Mouse (Mus musculus): ENCODE data around the gene Cyp11a1.

Cyp11a1 gene

DNA sequence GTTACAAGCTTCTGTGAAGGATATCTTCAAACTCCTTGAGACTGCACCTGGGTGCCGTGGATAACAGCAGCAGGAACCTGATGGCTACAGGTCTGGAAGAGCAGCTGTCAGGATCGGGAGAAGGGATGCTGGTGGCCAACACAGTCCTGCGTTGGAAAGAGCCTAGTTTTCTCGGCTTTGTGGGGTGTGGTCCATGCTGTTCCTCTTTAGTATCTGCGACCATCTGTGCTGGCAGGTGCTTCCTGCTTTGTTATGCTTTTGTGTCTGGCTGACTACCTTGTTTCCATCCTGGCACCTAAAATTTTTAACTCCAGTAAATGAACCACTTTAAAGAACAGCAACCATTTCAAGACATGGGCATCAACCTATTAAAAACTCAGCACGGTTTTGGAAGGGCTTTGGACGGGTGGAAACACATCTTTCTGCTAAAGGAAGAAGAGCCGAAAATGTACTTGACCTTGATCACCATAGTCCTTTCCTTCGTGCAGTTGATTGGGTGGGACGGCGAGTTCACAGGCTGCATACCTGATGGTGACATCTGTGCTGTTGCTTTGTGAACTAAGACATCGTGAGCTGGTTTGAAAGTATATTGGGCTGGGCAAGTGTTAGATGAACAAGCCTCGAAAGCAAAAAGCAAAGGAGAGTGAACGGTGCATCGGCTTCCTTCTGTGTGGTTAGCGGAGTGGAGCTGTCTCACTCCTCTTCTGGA, at the start of gene Cyp11a1:
TSS of gene Cyp11a1 (plus strand) at position 659 of the 709 bp plus-strand sequence.
- no peak for DNase-seq (ENCODE audit: low read depth, low spot score)

DNA sequence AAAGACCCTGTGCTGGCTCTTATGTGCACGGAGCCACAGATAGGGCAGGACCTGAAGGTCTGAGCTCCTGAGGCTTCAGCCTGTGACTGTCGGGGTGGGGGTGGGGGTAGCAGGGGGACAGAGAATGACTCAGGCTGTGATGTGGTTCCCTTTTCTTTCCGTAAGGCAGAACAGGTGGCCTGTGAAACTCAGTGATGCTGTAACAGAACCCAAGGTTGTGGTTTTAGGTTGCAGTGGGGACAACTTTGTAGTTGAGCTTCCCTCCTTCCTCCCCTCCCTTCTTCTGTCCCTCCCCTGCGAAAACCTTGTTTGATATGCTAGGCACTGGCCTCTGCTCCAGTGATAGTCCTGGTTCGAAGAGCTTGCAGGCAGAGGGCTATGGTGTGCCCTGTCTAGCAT, 49.4 kb upstream of the Cyp11a1 start:
- DNase-seq (ENCODE audit: low read depth, low spot score): no peak

DNA sequence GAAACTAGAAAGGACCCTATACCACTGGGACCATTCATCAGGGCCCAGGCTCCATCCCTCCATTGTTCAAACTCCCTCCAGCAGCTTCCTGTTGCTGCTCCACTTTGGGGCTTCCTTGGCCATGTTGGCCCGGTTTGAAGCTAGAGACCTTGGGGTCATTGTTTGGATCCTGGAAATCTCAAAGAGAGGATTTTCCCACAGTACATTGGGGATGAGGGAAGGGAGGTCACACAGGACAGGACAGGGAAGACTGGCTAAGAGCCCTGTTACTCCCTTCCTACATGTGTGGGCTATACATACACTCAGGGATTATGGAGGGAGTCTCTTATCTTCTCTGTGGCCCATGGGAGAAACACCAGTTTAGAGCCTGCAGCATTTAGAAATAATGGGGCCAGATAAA, 47.6 kb upstream of the Cyp11a1 start:
- DNase-seq (ENCODE audit: low read depth, low spot score): no peak

DNA sequence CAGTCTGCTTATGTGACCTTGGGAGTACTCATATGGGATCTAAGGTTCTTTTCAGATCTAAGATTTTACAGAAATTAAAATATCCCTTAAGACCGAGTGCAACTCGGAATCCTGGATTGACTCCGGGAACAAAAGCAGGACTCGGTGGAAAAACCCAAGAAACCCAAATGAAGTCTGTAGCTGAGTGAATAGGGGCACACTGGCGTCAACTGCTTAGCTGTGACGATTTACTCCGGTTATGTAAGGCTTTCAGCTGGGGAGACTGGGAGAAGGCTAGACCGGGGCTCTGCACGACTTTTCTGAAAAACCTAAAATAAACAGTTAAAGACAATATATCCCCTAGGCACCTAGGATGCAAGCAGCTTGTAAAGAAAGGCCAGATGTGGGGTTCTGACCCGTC, 46.8 kb upstream of the Cyp11a1 start:
- DNase-seq (ENCODE audit: low read depth, low spot score): no peak

DNA sequence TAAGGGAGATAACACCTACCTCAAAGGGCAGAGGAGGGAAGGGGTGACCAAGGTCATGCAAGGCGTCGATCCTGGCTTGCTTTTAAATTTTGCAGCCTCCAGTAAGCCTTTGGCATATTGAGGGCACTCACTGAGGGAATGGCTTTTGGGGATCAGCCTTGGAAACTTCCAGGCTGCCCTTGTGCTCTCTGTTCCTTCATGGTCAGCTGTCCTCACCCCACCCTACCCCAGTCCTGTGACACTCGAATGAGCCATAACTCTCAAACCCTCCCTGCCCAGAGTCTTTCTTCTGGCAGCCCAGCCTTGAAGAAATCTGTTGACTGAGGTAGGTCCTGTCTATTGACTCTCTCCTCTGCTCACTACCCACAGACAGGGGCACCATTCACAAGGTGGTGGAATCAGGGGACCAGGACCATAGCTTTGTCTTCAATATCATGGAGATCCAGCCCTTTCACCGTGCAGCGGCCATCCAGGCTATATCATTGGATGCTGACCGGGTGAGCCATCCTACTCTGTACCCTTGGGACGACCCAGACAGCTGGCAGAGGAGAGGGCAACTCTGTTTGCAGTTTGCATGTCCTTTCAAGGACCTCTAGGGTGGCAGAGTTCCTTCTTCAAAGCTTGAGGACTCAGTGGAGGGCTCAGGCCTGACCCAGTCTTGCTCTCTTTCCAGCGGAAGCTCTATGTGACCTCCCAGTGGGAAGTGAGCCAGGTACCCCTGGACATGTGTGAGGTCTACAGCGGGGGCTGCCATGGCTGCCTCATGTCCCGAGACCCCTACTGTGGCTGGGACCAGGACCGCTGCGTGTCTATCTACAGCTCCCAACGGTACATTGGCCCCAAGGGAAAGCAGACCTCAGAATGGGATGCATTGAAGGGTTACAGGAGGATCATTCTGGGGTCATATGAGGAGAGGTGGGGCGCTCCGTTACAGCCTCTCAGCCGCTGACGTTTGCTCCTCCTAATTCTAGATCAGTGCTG, 46.0 kb upstream of the Cyp11a1 start:
- no peak for DNase-seq (ENCODE audit: low read depth, low spot score)

DNA sequence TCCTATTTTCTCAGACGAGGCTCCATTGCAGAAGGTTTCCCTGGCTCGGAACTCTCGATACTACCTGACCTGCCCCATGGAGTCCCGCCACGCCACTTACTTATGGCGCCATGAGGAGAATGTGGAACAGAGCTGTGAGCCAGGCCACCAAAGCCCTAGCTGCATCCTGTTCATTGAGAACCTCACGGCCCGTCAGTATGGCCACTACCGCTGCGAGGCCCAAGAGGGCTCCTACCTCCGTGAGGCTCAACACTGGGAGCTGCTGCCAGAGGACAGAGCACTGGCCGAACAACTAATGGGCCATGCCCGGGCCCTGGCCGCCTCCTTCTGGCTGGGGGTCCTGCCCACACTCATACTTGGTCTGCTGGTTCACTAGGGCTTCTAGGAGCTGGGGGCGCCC, 45.0 kb upstream of the Cyp11a1 start:
- no peak for DNase-seq (ENCODE audit: low read depth, low spot score)

DNA sequence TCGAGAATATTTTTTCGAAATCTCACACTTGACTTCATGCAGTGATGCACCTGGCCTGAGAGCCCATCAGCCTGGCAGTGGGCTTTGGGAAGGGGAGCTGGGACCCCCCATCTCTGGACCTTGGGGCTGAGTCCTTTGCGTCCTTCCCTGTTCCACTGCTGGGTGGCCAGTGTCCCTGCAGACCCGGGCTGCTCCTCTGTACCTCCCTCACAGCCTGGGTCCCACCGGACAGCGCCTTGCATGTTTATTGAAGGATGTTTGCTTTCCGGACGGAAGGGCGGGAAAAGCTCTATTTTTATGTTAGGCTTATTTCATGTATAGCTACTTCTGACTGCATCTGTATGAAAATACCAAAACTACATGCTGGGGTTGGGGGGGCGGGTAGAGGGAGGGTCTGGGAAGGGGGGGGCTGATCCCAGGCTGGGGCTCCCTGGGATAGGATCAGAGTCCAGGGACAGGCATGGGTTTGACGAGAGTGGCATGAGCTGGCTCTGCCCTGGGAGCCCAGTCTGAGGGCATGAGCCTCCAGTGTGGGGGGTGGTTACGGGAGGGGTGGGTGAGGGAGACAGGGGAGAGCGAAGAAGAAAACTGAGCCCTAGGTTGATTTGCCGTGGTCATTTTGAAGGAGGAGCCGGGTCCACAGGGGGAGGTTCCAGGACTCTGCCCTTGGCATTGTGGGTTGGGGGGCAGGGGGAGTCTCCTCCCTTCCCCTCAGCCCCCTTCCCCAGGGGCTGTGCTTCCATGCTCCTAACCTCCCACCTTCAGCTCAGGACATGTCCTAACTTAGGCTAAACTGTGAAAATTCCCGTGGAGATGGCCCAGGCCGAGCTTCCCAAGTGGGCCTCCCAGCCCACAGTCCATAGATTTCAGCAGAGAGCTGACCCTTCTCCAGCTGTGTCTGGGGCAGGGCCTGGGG, 44.1 kb upstream of the Cyp11a1 start:
- no peak for DNase-seq (ENCODE audit: low read depth, low spot score)

DNA sequence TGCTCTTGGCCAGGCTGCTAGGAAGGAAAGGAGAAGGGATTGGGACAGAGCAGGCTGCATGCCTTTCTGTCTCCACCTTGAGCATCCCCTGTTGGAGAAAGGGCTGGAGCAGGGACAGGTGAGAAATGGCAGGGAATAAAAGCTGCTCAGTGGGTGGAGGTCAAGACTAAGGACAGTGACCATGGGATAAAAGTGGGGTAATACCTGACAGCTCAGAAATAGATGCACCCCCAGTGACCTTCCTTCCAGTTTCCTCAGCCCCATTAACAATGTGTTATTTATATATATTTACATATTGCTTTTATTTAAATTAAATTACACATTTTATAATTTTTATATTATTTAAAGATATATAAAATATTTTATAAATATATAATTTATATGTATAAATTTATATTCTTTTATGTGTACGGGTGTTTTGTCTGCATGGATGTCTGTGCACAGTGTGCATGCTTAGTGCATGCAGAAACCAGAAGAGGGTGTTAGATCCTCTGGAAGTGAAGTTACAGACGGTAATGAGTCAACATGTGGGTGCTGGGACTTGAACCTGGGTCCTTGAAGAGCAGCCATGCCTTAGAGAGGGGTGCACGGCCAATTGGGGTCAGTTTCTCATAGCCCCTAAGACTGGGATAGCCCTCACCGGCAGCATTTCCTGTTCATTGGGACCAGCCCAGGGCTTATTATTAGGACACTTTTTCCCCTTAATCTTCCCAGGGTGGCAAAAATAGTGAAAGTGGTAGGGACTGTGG, 42.8 kb upstream of the Cyp11a1 start:
- DNase-seq (ENCODE audit: low read depth, low spot score): no peak

DNA sequence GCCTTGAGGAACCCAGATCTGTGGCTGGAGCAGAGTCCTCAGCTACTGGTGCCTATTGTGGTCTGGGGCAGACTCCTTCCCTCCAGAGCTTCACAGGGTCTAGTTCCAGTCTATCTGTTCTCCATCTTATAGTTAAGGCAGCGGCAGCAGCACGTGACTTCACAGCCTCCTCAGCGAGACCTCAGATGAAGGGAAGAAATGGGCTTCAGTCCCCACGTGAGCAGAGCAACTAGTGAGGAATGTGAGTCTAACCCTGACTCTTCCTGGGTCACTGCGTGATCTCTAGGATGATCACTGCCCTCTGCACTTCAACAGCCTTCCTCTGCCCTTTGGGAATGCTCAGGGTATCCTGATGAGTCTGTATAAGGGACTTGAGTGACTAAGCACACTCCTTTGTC, 42.2 kb upstream of the Cyp11a1 start:
- no peak for DNase-seq (ENCODE audit: low read depth, low spot score)

DNA sequence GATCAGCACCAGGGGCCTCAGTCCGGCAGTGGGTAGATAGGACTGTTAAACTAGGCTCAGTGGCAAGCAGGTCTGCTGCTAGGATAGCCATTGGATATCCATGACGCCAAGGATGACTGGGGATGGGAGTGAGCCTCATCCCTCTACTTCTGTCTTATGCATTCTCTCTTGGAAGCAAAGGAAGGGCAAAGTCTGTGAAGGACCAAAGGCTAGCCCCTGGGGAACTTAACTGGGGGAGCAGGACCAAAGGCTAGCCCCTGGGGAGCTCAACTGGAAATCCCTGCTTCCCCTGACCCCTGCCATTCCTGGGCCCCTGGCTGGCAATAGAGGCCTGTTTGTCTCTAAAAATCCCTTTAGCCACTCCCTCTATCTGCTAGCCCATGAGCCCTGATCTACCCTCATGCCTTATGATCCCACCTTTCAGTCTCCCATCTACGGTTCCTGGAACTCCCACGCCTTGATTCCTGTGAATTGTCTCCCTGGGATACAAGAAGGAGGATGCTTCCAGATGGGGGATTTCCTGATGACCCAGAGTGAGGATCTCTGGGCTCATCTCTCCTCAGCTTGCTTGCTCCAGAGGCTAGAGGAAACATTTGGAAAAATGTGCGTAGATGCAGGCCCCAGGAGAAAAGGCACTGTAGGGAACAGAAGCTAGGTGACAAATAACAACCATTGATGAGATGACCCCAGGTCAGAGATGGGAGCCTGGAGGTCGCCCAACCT, 41.5 kb upstream of the Cyp11a1 start:
- DNase-seq (ENCODE audit: low read depth, low spot score): no peak

DNA sequence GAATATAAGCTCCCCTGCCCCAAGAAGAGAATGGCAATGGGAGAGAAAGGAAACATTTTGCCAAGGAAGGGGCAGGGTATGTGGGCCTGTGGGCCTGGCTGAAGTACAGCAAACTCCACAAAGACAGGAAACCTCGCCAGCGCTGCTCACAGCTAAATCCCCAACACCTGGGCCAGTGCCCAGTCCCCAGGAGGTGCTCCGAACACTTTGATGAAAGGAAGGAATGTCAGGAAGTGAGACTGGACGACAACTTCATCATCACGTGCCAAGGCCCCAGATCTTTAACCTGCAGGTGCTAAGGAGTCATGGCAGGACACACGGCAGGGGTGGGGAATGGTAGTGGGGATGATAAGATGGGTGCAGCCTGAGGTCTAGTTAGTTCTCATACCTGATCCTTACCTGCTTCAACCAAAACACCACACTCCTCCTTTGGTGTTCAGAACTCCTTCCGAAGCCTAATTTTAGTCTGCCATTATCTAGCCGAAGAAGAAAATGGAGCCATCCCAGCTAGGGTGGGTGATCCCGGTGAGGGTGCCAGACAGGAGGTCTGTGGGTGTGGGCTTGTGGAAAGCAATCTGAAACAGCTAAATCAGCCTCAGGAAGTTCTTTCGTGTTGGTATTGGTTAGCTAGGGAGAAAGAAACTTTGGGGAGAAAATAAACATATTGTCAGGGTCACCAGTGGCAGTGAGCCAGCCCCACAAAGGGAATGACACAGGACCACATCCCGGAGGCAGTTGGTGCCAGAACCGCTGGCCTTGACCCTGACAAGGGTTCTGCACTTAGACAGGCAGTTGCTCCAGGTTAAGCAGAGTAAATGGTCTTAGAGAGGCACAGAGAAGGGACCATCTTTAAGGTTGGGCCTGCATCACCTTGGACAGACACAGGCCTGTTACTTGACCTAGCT, 40.7 kb upstream of the Cyp11a1 start:
- no peak for DNase-seq (ENCODE audit: low read depth, low spot score)

DNA sequence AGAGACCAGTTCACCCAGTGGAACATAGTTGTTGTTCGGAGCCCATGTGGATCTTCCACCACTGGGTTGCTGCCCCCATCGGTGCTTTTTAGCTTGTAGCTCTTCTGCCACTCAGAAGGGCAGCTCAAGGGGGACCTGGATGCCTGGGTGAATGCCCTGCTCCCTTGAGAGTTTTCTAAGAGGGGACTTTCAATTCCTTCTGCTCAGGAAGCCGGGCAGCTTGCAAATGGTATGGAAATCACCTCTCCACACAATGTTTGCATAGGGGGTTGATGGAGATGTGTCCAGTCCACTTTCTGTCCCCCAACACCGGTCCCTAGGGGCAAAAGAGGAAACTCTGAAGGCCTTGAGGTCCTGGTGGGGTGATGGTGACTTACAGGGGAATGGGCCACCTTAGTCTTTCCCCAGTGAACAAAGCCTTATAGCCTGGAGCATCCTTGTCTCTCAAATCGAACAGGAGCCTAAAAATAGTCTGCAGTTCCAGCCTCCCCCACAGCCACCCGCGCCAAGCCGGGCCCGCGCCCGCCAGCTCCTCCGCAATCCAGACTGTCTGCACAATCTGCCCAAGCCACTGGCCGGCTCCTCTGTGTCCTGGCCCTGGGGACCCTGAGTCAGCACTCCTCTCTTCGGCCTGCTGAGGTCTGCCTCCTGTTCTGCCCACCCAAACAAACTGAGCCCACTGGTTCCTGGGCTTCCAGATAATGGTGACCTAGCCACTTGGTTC, 38.8 kb upstream of the Cyp11a1 start:
- DNase-seq (ENCODE audit: low read depth, low spot score): no peak

DNA sequence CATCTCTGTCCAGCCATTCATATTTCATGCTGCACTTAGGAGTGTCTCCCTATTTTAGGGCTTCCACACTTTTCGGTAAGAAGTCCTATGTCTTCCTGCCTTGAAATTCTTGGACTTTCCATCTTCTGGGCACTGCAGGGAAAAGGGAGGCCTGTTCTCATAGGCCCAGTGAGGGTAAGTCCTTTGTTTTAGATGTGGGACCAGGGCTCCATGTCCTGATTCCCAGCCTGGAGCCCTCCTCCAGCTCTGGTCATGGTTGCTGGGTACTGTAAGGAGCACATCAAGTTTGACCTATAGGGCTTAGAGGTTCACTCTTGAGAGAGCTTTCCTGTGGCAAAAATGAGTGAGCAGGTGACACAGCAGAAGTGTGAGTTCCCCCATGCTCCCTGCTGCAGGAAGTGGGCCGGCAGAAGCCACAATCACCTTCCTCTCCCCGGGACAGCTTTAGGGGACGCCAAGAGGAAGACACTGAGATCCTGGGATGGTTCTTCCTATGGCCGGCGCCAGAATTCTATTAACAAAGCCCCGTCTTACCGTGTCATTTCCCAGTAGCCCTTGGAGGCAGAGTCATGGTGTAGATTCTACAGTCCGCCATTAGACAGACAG, 37.9 kb upstream of the Cyp11a1 start:
- DNase-seq (ENCODE audit: low read depth, low spot score): no peak

DNA sequence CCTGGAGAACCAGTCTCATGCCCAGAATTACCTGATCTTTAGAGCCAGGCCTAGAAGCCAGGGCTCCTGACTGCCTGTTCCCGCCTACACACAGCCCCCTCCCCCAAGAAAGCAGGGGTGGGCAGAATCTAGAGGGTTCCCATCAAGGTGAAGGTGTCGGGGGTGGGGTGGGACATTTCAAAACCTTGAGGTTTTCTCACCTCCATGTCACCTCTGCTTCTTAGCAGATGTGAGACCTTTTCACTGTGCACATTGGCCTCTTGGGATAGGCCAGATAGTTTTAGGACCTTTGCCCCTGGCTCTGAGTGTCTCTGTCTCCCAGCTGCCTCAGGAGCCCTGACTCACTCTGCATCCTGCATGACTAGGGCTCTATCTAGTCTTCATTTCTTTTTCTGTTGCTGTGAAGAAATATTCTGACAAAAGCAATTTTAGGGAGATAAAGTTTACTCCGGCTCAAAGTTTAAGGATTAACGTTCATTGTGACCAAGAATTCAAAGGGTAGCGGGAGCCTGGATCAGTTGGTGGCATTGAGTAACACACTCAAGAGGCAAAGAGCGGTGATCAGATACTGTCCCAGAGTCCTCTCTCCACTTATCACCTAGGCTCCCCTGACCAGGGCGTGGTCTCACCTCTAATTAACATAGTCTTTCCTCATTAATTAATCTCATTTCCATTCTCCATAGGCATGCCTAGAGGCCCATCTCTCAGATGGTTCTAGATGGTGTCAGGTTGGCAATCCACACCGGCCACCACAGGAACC, 37.2 kb upstream of the Cyp11a1 start:
- no peak for DNase-seq (ENCODE audit: low read depth, low spot score)

DNA sequence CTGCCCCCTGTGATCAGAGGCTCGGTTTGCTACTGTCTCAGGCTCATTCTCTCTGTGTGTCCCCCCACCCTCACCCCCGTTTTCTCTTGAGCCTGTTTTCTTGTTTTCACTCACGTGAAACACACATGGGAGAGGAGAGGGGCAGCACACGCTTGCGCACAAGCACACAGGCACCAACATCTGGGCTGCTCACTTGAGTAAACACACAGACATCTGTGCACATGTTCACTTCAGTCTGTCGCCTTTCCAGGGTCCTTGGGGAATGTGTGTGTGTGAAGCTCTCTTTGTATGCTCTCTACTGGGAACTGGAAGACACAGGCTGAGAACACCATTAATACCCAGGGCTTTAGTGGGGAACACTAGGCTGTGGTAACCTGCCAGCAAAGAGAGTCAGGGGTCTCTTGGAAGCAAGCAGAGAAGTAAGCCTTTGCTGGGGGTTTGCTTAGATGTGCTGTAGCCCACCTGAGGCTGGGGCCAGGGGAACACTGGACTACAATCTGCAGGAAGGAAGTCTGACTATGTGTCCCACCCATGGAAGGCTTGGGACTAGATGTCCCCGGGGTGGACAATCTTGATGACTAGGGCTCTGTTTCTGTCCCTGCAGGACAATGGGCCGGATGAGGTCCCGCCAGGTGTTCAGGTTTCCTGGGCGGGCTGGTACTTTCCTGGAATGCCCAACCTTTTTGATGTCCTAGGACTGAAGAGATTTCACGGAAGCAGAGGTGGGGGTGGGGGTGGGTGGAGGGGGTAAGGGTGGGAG, 36.3 kb upstream of the Cyp11a1 start:
- no peak for DNase-seq (ENCODE audit: low read depth, low spot score)

DNA sequence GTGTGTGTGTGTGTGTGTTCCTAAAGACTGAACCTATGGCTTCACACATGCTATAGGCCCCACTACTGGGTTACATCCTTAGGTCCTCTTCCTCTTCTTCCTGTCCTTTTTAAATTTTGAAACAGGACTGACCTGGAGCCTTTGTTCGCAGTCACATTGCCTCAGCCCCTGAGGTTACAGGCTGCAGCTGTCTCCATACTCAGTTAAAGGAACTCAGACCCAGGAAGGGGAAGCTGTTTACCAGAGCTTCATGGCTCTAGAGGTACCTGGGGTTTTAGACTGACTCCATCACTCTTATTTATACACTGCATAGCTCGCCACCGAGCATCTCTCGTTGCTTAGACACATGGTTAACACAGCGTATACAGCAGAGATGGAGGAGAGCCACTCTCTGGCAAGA, 34.8 kb upstream of the Cyp11a1 start:
- DNase-seq (ENCODE audit: low read depth, low spot score): no peak

DNA sequence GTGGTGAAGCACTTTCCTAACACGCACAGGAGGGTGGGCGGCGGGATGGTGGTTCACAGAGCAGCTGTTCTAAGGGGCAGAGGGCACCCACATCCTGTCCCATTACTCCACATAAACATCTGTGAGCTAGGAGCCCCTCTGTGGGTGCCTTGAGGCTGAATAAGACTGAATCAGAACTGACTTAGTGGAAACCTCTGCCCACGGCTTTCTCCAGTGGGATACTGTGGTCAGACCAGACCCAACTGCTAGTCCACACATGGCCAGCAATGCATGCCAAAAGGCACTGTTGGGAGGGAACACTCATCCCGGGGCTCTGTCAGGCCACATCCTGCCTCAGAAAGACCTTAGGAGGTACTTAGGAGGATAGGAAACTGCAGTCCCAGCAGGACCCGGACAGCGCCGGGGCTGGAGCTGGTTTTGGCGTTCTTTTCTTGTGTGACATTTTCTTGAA, 34.0 kb upstream of the Cyp11a1 start:
- no peak for DNase-seq (ENCODE audit: low read depth, low spot score)
